Mouse (Mus musculus): ENCODE data around the gene Ankrd39.

The Ankrd39 gene

GRCm38 (mm10) chr1:36572709-36573108 is 25.5 kb upstream of the Ankrd39 start:
- no peak for DNase-seq (ENCODE audit: low read depth, low spot score)

GRCm38 (mm10) chr1:36572140-36572700 is 25.0 kb upstream of the Ankrd39 start:
- no peak for DNase-seq (ENCODE audit: low read depth, low spot score)

GRCm38 (mm10) chr1:36571627-36572026 is 24.4 kb upstream of the Ankrd39 start:
- no peak for DNase-seq (ENCODE audit: low read depth, low spot score)

GRCm38 (mm10) chr1:36570320-36570719 is 23.1 kb upstream of the Ankrd39 start:
- DNase-seq (ENCODE audit: low read depth, low spot score), result no peak

GRCm38 (mm10) chr1:36569694-36570276 is 22.5 kb upstream of the Ankrd39 start:
- DNase-seq (ENCODE audit: low read depth, low spot score), result no peak

- DNase-seq (ENCODE audit: low read depth, low spot score), result no peak
These were observed 21.5 kb upstream of the Ankrd39 start for GRCm38 (mm10) chr1:36568776-36569175.

GRCm38 (mm10) chr1:36567818-36568603 is 20.8 kb upstream of the Ankrd39 start:
- no peak for DNase-seq (ENCODE audit: low read depth, low spot score)

GRCm38 (mm10) chr1:36566425-36566824 is 19.2 kb upstream of the Ankrd39 start:
- no peak for DNase-seq (ENCODE audit: low read depth, low spot score)

GRCm38 (mm10) chr1:36564101-36564500 is 16.9 kb upstream of the Ankrd39 start:
- no peak for DNase-seq (ENCODE audit: low read depth, low spot score)

- DNase-seq (ENCODE audit: low read depth, low spot score), result no peak
These were observed 16.4 kb upstream of the Ankrd39 start for GRCm38 (mm10) chr1:36563632-36564031.

- no peak for DNase-seq (ENCODE audit: low read depth, low spot score)
These were observed 16.0 kb upstream of the Ankrd39 start for GRCm38 (mm10) chr1:36563197-36563596.

- DNase-seq (ENCODE audit: low read depth, low spot score), result no peak
These were observed 15.1 kb upstream of the Ankrd39 start for GRCm38 (mm10) chr1:36562388-36562787.

- no peak for DNase-seq (ENCODE audit: low read depth, low spot score)
These were observed 13.7 kb upstream of the Ankrd39 start for GRCm38 (mm10) chr1:36560903-36561302.

GRCm38 (mm10) chr1:36559888-36560287 is 12.6 kb upstream of the Ankrd39 start:
- no peak for DNase-seq (ENCODE audit: low read depth, low spot score)

- DNase-seq (ENCODE audit: low read depth, low spot score), result no peak
These were observed 12.0 kb upstream of the Ankrd39 start for GRCm38 (mm10) chr1:36559256-36559655.

- DNase-seq (ENCODE audit: low read depth, low spot score), result peak; percentile 91
These were observed 11.1 kb upstream of the Ankrd39 start, which contains the start of gene Sema4c for GRCm38 (mm10) chr1:36558031-36558993. Gene Sema4c, minus strand, starts transcription at chr1:36558349.

GRCm38 (mm10) chr1:36557457-36558011 is 10.3 kb upstream of the Ankrd39 start:
- DNase-seq (ENCODE audit: low read depth, low spot score), result no peak

- DNase-seq (ENCODE audit: low read depth, low spot score), result peak; percentile 94
These were observed 9.6 kb upstream of the Ankrd39 start for GRCm38 (mm10) chr1:36556553-36557456.

GRCm38 (mm10) chr1:36555798-36556395 is 8.7 kb upstream of the Ankrd39 start:
- no peak for DNase-seq (ENCODE audit: low read depth, low spot score)
